Mouse (Mus musculus) neural tube, embryonic 15.5 days (tissue): ENCODE results near the gene Crtc3. TPM values are rescaled to one million over a fixed set of nuclear protein-coding genes. Genes with fewer than 3 reads are reported as not detected.
A peak's percentile ranks its signal among the peaks of the same experiment; 100 is the strongest.

Experiments used
- ATAC-seq: fragments of 200-750 bp; cut with Nextera tagmentation; 2 replicates; pipeline ENCODE4 v1.8.0; 2017; ENCODE audit warnings: mild to moderate bottlenecking, moderate TSS enrichment, moderate library complexity; ENCODE audit not compliant: low FRiP score
- H3K27ac ChIP-seq: fragments of 300-500 bp; sonication (generic); replicated peaks from 2 replicates; pipeline ENCODE4 v1.5.1; 2015; ENCODE audit warnings: mild to moderate bottlenecking, inconsistent platforms
- H3K27me3 ChIP-seq: fragments of 300-500 bp; sonication (generic); replicated peaks from 2 replicates; pipeline ENCODE4 v1.6.1; 2015; ENCODE audit warnings: inconsistent platforms
- H3K36me3 ChIP-seq: fragments of 300-500 bp; sonication (generic); 2 replicates; pipeline ENCODE4 v1.6.1; 2015; ENCODE audit warnings: inconsistent platforms
- H3K4me1 ChIP-seq: fragments of 300-500 bp; sonication (generic); 2 replicates; pipeline ENCODE4 v1.6.1; 2015; ENCODE audit warnings: inconsistent platforms
- H3K4me2 ChIP-seq: fragments of 300-500 bp; sonication (generic); 2 replicates; pipeline ENCODE4 v1.6.1; 2015; ENCODE audit warnings: inconsistent platforms, mild to moderate bottlenecking, moderate library complexity
- H3K4me3 ChIP-seq: fragments of 300-500 bp; sonication (generic); replicated peaks from 2 replicates; pipeline ENCODE4 v1.5.1; 2015; ENCODE audit warnings: mild to moderate bottlenecking, inconsistent platforms
- H3K9ac ChIP-seq: fragments of 300-500 bp; sonication (generic); replicated peaks from 2 replicates; pipeline ENCODE4 v1.6.1; 2015; ENCODE audit warnings: mild to moderate bottlenecking, inconsistent platforms
- H3K9me3 ChIP-seq: fragments of 300-500 bp; sonication (generic); replicated peaks from 2 replicates; pipeline ENCODE4 v1.6.1; 2016; ENCODE audit warnings: inconsistent platforms
- WGBS: fragments of 180-500 bp; shearing (Covaris S2); methylation state at CpG from one replicate; pipeline ENCODE4 v1.1.7; 2015; ENCODE audit warnings: mixed read lengths; 5-methylcytosine and 5-hydroxymethylcytosine counted together
- polyA plus RNA-seq: library from polyadenylated mRNA; unstranded; fragments of >200 nt; fragmentation: Nextera tagmentation; extraction: Ambion mirVana; gene quantifications from 2 replicates; pipeline ENCODE4 v1.2.1, GENCODE M21; 2015

The Crtc3 gene
- polyA plus RNA-seq, 1 experiment from 2014 or later: 18.4 TPM

- Histone ChIP-seq H3K9ac (no peak overlapping the region), H3K27ac (no peak overlapping the region), H3K4me1 (no peaks in the 10 kb centered on the region), H3K27me3 (no peaks in the 10 kb centered on the region), H3K36me3 (no peaks in the 10 kb centered on the region), H3K9me3 (no peaks in the 10 kb centered on the region), H3K4me3 (no peak overlapping the region), H3K4me2 (no peak overlapping the region)
- 84% methylated on average over 9 of the region's 9 CpGs for WGBS
- no peak for ATAC-seq
Observed at GRCm38 (mm10) chr7:80575750-80576149, 112.9 kb downstream of the Crtc3 start.

GRCm38 (mm10) chr7:80573076-80573475 lies 115.6 kb downstream of the Crtc3 start:
- H3K27ac ChIP-seq: no peak overlapping the region
- H3K4me3 ChIP-seq: no peak overlapping the region
- 59% methylated on average over 3 of the region's 3 CpGs for WGBS
- H3K9ac ChIP-seq: no peak overlapping the region
- ATAC-seq: no peak
- no peaks in the 10 kb centered on the region for H3K27me3 ChIP-seq
- no peak overlapping the region for H3K4me2 ChIP-seq
- H3K4me1 ChIP-seq: no peaks in the 10 kb centered on the region
- no peaks in the 10 kb centered on the region for H3K36me3 ChIP-seq
- H3K9me3 ChIP-seq: no peaks in the 10 kb centered on the region

GRCm38 (mm10) chr7:80567982-80568381 lies 120.7 kb downstream of the Crtc3 start:
- H3K9me3 ChIP-seq: no peaks in the 10 kb centered on the region
- no peaks in the 10 kb centered on the region for H3K36me3 ChIP-seq
- H3K4me3 ChIP-seq: no peak overlapping the region
- no peaks in the 10 kb centered on the region for H3K27me3 ChIP-seq
- no peak for ATAC-seq
- no peak overlapping the region for H3K27ac ChIP-seq
- H3K4me1 ChIP-seq: no peaks in the 10 kb centered on the region
- H3K4me2 ChIP-seq: no peak overlapping the region
- no peak overlapping the region for H3K9ac ChIP-seq
- 86% methylated on average over 8 of the region's 8 CpGs for WGBS

DNA sequence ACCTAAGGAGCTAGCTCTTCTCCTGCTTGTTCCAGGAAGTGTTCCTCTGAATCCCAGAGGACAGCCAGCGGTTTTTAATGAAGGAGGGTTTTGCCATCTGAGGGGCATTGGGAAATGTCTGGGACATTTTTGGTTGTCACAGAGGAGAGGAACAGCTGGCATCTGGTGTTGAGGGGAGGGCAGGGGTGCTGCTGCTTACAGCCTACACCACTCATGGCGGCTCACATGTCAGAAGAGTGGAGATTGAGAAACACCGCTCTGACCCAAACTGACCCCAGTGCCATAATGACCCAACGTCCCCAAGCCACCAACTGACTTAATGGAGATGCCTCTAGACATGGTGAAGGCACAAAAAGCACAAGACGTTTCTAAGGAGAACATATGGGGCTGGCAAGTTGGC lies 126.7 kb downstream of the Crtc3 start:
- Histone ChIP-seq H3K4me1 (no peaks in the 10 kb centered on the region), H3K9ac (no peak overlapping the region), H3K27ac (no peak overlapping the region), H3K4me3 (no peak overlapping the region), H3K9me3 (no peaks in the 10 kb centered on the region), H3K27me3 (no peaks in the 10 kb centered on the region), H3K4me2 (no peak overlapping the region), H3K36me3 (no peaks in the 10 kb centered on the region)
- ATAC-seq: no peak
- 87% methylated on average over 5 of the region's 5 CpGs for WGBS

DNA sequence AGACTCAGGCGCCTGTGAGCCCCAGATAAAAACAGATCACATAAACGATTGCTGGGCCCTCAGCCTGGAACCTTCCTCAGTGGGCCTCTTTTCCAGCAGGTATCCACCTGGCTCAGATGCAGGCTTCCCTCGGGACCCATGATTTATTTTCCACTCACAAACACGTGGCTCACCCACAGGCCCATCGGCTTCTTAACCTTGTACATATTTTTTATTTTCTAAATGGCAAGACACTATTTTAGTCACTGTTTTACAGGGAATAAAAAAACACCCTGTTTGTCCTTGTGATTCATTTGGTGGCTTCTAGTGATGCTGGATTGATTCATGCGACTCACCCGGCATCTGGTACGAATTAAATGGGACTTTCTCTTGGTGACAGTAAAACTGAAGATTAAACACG lies 127.4 kb downstream of the Crtc3 start:
- Histone ChIP-seq H3K9me3 (no peaks in the 10 kb centered on the region), H3K4me3 (no peak overlapping the region), H3K4me2 (no peak overlapping the region), H3K27ac (no peak overlapping the region), H3K27me3 (no peaks in the 10 kb centered on the region), H3K36me3 (no peaks in the 10 kb centered on the region), H3K9ac (no peak overlapping the region), H3K4me1 (no peaks in the 10 kb centered on the region)
- 65% methylated on average over 9 of the region's 9 CpGs for WGBS
- no peak for ATAC-seq

DNA sequence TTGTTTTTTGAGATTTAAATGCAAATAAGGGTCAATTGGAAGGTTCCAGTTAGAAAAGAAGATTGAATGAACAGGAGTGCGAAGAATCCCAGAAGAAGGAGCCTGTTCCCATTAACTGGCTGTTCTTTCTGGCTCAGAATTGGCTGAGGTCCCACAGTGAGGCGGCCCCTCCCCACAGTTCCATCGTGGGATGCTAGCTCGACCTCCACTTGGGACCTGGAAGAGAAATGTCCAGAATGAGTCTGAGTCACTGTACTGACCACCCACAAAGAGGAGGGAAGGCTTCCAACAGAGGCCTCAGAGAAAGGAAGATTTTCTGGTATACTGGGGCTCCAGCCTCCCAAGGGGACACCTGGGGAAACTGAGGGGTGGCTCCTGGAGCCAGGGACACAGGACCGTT lies 130.1 kb downstream of the Crtc3 start:
- H3K4me3 ChIP-seq: no peak overlapping the region
- no peak for ATAC-seq
- no peaks in the 10 kb centered on the region for H3K9me3 ChIP-seq
- WGBS: 60% methylated on average over 5 of the region's 5 CpGs
- H3K9ac ChIP-seq: no peak overlapping the region
- H3K4me2 ChIP-seq: no peak overlapping the region
- H3K36me3 ChIP-seq: no peaks in the 10 kb centered on the region
- no peaks in the 10 kb centered on the region for H3K27me3 ChIP-seq
- H3K27ac ChIP-seq: no peak overlapping the region
- no peaks in the 10 kb centered on the region for H3K4me1 ChIP-seq

DNA sequence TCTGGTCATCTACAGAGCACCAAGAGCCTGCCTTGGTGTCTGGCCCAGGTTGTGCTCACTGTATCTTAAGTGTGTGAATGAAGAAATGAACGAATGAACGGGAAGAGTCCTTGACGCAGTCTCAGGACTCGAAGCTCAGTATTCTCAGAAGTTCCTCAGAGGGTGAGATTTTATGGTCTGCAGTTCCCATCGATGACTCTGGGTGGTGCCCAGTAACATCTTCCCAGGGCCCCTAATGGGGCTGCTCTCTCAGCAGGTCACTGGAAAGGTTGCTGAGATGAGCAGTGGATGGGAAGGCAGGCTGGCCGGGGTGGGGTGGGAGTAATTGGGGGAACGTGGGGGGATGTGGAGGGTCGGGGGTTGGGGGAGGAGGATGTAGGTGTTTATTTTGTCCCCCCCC lies 130.6 kb downstream of the Crtc3 start:
- Histone ChIP-seq H3K4me3 (no peak overlapping the region), H3K9me3 (no peaks in the 10 kb centered on the region), H3K4me1 (no peaks in the 10 kb centered on the region), H3K27me3 (no peaks in the 10 kb centered on the region), H3K4me2 (no peak overlapping the region), H3K27ac (no peak overlapping the region), H3K36me3 (no peaks in the 10 kb centered on the region), H3K9ac (no peak overlapping the region)
- WGBS: 52% methylated on average over 8 of the region's 8 CpGs
- ATAC-seq: no peak

DNA sequence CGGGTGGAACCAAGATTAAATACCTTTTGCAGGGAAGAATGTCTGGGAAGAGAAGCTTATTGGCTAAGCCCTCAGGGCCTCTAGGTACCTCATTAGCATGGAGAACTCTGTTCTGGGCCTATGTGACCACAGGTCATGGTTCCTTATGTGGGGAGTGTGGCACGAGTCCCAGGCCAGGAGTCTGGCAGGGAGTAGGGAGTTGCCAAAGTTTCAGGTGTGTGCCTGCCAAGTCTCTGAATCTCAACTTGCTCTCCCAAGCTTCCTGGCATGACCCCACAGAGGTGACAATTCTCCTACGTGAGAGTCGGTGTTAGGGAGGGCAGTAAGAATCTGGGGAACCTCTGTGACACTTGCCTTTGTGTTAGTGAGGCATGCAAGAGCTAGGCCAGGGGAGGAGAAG lies 131.5 kb downstream of the Crtc3 start:
- ATAC-seq: no peak

DNA sequence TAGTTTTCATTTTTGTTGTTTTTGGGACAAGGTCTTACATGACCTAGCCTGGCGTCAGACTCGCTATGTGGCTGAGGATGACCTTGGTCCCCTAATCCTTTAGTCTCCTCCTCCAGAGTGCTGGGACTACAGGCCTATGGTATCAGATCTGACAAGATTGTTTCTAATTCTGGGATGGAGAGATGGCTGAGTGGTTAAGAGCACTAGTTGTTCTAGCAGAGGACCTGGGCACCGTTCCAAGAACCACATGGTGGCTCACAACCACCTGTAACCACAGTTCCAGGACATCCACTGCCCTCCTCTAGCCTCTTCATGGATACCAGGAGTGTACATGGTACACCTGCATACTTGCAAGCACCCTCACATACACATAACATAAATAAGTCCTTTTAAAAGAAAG lies 132.5 kb downstream of the Crtc3 start:
- Histone ChIP-seq H3K4me1 (no peaks in the 10 kb centered on the region), H3K36me3 (no peaks in the 10 kb centered on the region), H3K4me2 (no peak overlapping the region), H3K9ac (no peak overlapping the region), H3K27ac (no peak overlapping the region), H3K27me3 (no peaks in the 10 kb centered on the region), H3K4me3 (no peak overlapping the region), H3K9me3 (no peaks in the 10 kb centered on the region)
- no peak for ATAC-seq
- 84% methylated on average over 3 of the region's 3 CpGs for WGBS

More for the DNA sequence above, 131.5 kb downstream of the Crtc3 start:
- no peak overlapping the region for H3K4me3 ChIP-seq
- 85% methylated on average over 4 of the region's 4 CpGs for WGBS
- H3K4me2 ChIP-seq: no peak overlapping the region
- no peaks in the 10 kb centered on the region for H3K27me3 ChIP-seq
- no peaks in the 10 kb centered on the region for H3K36me3 ChIP-seq
- no peaks in the 10 kb centered on the region for H3K9me3 ChIP-seq
- H3K4me1 ChIP-seq: no peaks in the 10 kb centered on the region
- no peak overlapping the region for H3K9ac ChIP-seq
- H3K27ac ChIP-seq: no peak overlapping the region

GRCm38 (mm10) chr7:80555146-80555545 lies 133.5 kb downstream of the Crtc3 start:
- Histone ChIP-seq H3K9ac (no peak overlapping the region), H3K4me1 (no peaks in the 10 kb centered on the region)
- 72% methylated on average over 3 of the region's 3 CpGs for WGBS

DNA sequence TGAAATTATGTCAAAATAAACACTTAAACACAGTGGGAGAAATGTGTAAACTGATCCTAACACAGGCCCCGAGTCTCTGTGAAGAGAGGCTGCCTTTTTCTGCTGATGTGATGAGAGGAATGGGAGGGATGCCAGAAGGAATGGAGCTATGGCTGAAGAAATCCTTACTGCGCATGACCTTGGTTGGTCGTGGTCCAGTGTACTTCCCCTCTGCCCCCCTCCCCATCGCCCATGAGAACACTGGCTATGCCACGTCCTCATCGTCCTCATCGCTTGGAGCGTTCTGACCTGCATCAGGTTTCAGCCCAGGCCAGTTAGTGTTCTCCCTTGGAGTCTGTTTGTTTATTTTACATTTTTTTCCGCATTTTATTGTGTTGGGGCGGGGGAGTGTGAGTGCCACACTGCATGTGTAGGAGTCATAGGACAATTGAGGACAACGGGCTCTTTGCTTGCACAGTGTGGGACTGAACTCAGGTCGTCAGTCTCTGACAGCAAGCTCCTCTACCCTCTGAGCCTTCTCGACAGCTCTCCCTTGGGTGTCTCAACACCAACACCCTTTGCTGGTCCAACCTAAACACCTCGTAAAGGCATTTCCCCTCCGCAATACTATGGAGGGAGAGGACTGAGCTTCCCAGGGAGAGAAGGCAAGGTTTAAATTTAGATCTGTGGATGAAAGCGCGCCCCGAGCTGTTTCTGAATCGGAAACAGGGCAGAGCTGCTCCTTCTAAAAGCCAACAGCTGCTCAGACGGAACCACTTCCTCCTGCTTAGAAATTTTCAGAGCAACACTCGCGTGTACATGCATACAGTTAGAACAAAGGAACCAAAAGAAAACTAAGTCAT lies 134.3 kb downstream of the Crtc3 start:
- Histone ChIP-seq H3K4me1 (no peaks in the 10 kb centered on the region), H3K27me3 (no peaks in the 10 kb centered on the region), H3K4me2 (no peak overlapping the region), H3K27ac (peak overlapping the region; percentile 45; the same call in 1 of the 2 replicates), H3K9ac (no peak overlapping the region), H3K4me3 (no peak overlapping the region), H3K36me3 (no peaks in the 10 kb centered on the region), H3K9me3 (no peaks in the 10 kb centered on the region)
- no peak for ATAC-seq
- WGBS: 72% methylated on average over 22 of the region's 22 CpGs

More at GRCm38 (mm10) chr7:80555146-80555545, 133.5 kb downstream of the Crtc3 start:
- H3K27me3 ChIP-seq: no peaks in the 10 kb centered on the region
- no peaks in the 10 kb centered on the region for H3K36me3 ChIP-seq
- H3K4me2 ChIP-seq: no peak overlapping the region
- H3K9me3 ChIP-seq: no peaks in the 10 kb centered on the region
- H3K27ac ChIP-seq: 0 out of 2 replicates have a peak overlapping the region, but pooled peaks have one; percentile 45
- H3K4me3 ChIP-seq: no peak overlapping the region
- no peak for ATAC-seq

DNA sequence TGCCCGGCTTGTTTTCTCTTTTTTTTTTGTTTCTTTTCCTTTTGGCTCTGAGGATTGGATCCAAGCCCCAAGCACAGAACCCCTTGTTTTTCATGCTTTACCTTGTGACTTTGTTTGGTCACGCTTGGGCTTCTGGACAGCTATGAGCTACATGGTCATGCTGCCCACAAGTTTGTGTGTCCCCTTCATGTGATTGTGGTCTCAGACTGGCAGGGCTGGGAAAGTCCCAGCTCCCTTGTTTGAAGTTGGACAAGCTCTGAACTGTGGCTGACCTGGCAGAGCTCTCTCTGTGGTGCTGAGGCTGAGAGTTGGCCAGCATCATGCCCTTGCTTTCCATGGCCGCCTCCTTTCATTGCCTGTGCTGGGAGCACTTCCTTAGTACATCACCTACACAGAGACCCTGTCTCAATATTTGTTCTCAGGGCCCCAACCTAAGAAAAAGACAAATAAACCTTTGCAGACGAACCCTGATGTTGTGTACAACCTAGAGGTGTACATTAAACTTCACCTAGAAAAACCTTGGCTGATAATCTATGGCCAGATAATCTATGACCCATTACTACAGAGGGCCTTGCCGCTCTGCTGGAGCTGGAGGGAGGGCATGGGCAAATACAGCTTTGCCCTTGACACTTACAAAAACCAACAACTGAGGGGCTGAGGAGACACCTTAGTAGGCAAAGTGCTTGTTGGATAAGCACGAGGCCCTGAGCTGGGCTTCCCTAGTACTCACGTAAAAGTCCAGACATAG lies 140.0 kb downstream of the Crtc3 start:
- ATAC-seq: no peak
- no peaks in the 10 kb centered on the region for H3K36me3 ChIP-seq
- H3K4me1 ChIP-seq: no peaks in the 10 kb centered on the region
- 87% methylated on average over 7 of the region's 7 CpGs for WGBS
- no peak overlapping the region for H3K27ac ChIP-seq
- no peak overlapping the region for H3K4me2 ChIP-seq
- H3K4me3 ChIP-seq: no peak overlapping the region
- H3K27me3 ChIP-seq: no peaks in the 10 kb centered on the region
- no peak overlapping the region for H3K9ac ChIP-seq
- no peaks in the 10 kb centered on the region for H3K9me3 ChIP-seq
